Mouse (Mus musculus) ES-E14 (cell line): ENCODE data around the gene Zfp597. TPM values are rescaled to one million over a fixed set of nuclear protein-coding genes. Genes with fewer than 3 reads are reported as not detected.

ENCODE experiments used
- DNase-seq: peaks from one replicate; pipeline ENCODE4 v3.0.0-alpha.2; 2013; ENCODE audit warnings: low read depth, low spot score
- H3K27ac ChIP-seq: 2 replicates; pipeline ENCODE4 v1.5.1; 2012; ENCODE audit warnings: low read depth, mild to moderate bottlenecking, low read length, moderate library complexity, mixed read lengths; ENCODE audit not compliant: poor library complexity, insufficient read depth, severe bottlenecking
- H3K36me3 ChIP-seq: 2 replicates; pipeline ENCODE4 v1.6.1; 2012; ENCODE audit warnings: mild to moderate bottlenecking, low read length, moderate library complexity, mixed read lengths; ENCODE audit not compliant: control insufficient read depth, poor library complexity, insufficient read depth, severe bottlenecking
- H3K4me1 ChIP-seq, 2 experiments: fragments of 150-350 bp in 1 of 2; sonication (generic) in 1 of 2; 2 replicates each; pipeline ENCODE4 v1.6.1; 2012; ENCODE audit warnings: low read length in 2 of 2, mild to moderate bottlenecking in 1 of 2, mixed read lengths in 1 of 2; ENCODE audit not compliant: control insufficient read depth in 2 of 2, insufficient read depth in 2 of 2, poor library complexity in 1 of 2
- H3K4me3 ChIP-seq, 2 experiments: fragments of 150-350 bp in 1 of 2; sonication (generic) in 1 of 2; 2 replicates each; pipeline ENCODE4 v1.5.1; 2012; ENCODE audit warnings: low read length in 2 of 2, low read depth in 1 of 2, mild to moderate bottlenecking in 1 of 2, mixed read lengths in 1 of 2; ENCODE audit not compliant: insufficient read depth in 1 of 2, poor library complexity in 1 of 2, severe bottlenecking in 1 of 2
- H3K9ac ChIP-seq: 2 replicates; pipeline ENCODE4 v1.6.1; 2012; ENCODE audit warnings: low read depth, mild to moderate bottlenecking, low read length, mixed read lengths; ENCODE audit not compliant: poor library complexity, insufficient read depth, severe bottlenecking
- H3K9me3 ChIP-seq: fragments of 150-350 bp; sonication (generic); 2 replicates; pipeline ENCODE4 v1.6.1; 2012; ENCODE audit warnings: low read depth, mild to moderate bottlenecking, low read length; ENCODE audit not compliant: control insufficient read depth, insufficient read depth
- CHD2 ChIP-seq: IDR thresholded peaks from 2 replicates; pipeline ENCODE4 v1.6.1; 2014; ENCODE audit warnings: mild to moderate bottlenecking, low read depth, low read length, inconsistent platforms
- HCFC1 ChIP-seq: IDR thresholded peaks from 2 replicates; pipeline ENCODE4 v1.6.1; 2012; ENCODE audit warnings: low read length, inconsistent platforms, borderline replicate concordance; ENCODE audit not compliant: insufficient read depth
- MAFK ChIP-seq: IDR thresholded peaks from 2 replicates; pipeline ENCODE4 v1.6.1; 2014; ENCODE audit warnings: mild to moderate bottlenecking, low read depth, low read length, inconsistent platforms; ENCODE audit not compliant: insufficient read depth
- ZC3H11A ChIP-seq: IDR thresholded peaks from 2 replicates; pipeline ENCODE4 v1.6.1; 2012; ENCODE audit warnings: low read depth, mild to moderate bottlenecking, inconsistent platforms, low read length, borderline replicate concordance
- ZNF384 ChIP-seq: IDR thresholded peaks from 2 replicates; pipeline ENCODE4 v1.6.1; 2012; ENCODE audit warnings: low read depth, low read length, inconsistent platforms
- in situ Hi-C, 2 experiments: fragments of 600-800 bp; cut with MboI; formaldehyde crosslinking; loops; one replicate each; pipeline ENCODE4 v1.15.1; 2025; ENCODE audit warnings: low sequenced_read_pairs in 2 of 2, inconsistent platforms in 1 of 2; ENCODE audit not compliant: unreplicated experiment in 2 of 2
- total RNA-seq: library from RNA; depleted of rRNA; stranded (reverse); fragments of 300-350 nt; gene quantifications from 2 replicates; pipeline ENCODE4 v1.2.3, GENCODE M21; 2012

Gene Zfp597
- total RNA-seq, 1 experiment = 10.7 TPM

DNA sequence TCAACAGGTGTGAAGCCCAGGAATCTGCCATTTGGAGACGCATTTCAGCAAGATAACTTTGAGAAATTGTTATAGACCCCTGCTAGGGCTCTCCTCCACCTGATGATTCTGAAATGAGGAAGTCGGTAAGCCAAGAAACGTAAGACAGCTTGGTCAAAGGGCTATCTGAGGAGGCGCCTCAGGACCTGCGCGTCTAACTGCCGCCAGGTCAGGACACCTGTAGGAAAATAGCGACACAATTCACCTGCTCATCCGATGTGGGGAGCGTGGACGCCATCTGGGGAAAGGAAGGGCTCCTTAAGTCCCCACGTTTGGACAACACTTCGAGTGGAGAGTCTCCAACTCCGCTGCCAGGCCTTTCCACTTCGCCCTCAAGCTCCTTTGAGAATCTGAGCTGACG is 12.5 kb downstream of the Zfp597 start:
- in situ Hi-C loops = no loop called here
- Histone ChIP-seq H3K4me3 (peak overlapping the region; percentile 69 to 95), H3K36me3 (peaks cover 6% of the 10 kb centered on the region; the same call in 1 of the 2 replicates), H3K9me3 (no peaks in the 10 kb centered on the region), H3K27ac (no peak overlapping the region), H3K9ac (peak overlapping the region; percentile 71), H3K4me1 (peaks cover 3 to 6% of the 10 kb centered on the region in 2 experiments; a peak in 2 of 4 replicates)
- DNase-seq = no peak
- no peak for TF ChIP-seq HCFC1
- TF ChIP-seq MAFK = no peak
- TF ChIP-seq ZNF384 = no peak
- no peak for TF ChIP-seq CHD2
- TF ChIP-seq ZC3H11A = no peak

DNA sequence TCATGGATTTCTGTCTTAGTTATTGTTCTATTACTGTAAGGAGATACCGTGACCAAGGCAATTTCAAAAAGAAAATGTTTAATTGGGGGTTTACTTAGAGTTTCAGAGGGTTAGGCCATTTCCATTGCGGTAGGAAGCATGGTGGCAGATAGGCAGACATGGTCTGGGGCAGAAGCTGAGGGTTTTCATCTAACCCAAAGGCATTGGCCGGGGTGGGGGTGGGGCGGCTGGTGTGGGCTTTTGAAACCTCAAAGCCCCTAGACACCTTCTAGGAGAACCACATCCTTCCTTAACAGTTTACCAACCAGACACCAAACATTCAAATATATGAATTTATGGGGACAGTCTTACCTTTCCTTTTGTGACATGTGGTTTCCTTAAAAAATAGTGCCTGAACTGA is 25.1 kb downstream of the Zfp597 start:
- in situ Hi-C loops = no loop called here
- Histone ChIP-seq H3K36me3 (peaks cover 3% of the 10 kb centered on the region), H3K9me3 (no peaks in the 10 kb centered on the region), H3K4me3 (no peak overlapping the region), H3K27ac (no peak overlapping the region), H3K4me1 (no peaks in the 10 kb centered on the region; a peak in 1 of 4 replicates), H3K9ac (no peak overlapping the region)
- no peak for DNase-seq
- no peak for TF ChIP-seq CHD2
- TF ChIP-seq MAFK = no peak
- no peak for TF ChIP-seq HCFC1
- no peak for TF ChIP-seq ZC3H11A
- no peak for TF ChIP-seq ZNF384

DNA sequence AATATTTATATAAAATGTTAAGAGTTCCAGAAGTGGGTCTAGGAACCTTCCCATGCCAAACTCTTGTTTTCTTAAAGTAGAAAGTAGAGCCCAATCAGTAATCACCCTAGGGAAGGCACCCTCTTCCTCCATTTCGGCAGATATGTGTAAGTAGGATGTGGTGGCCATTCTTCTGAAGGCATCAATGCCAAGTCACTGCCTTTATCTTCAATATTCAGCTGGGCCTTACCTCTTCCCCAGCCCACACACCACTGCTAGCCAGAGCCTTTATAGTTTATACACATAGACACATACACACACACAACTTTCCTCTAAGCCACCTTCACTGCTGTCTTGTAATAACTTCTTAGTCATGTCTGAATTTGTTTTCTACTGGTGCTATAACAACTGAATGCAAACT is 28.6 kb downstream of the Zfp597 start:
- H3K9me3 ChIP-seq = no peaks in the 10 kb centered on the region
- TF ChIP-seq CHD2 (no peak), HCFC1 (no peak), MAFK (no peak), ZNF384 (no peak), ZC3H11A (no peak)
- no peak overlapping the region for H3K4me3 ChIP-seq
- DNase-seq = no peak
- peaks cover 0 to 5% of the 10 kb centered on the region in 2 experiments; a peak in 2 of 4 replicates for H3K4me1 ChIP-seq
- no peak overlapping the region for H3K9ac ChIP-seq
- no peak overlapping the region for H3K27ac ChIP-seq
- in situ Hi-C loops = no loop called here
- H3K36me3 ChIP-seq = no peaks in the 10 kb centered on the region; the same call in 1 of the 2 replicates

DNA sequence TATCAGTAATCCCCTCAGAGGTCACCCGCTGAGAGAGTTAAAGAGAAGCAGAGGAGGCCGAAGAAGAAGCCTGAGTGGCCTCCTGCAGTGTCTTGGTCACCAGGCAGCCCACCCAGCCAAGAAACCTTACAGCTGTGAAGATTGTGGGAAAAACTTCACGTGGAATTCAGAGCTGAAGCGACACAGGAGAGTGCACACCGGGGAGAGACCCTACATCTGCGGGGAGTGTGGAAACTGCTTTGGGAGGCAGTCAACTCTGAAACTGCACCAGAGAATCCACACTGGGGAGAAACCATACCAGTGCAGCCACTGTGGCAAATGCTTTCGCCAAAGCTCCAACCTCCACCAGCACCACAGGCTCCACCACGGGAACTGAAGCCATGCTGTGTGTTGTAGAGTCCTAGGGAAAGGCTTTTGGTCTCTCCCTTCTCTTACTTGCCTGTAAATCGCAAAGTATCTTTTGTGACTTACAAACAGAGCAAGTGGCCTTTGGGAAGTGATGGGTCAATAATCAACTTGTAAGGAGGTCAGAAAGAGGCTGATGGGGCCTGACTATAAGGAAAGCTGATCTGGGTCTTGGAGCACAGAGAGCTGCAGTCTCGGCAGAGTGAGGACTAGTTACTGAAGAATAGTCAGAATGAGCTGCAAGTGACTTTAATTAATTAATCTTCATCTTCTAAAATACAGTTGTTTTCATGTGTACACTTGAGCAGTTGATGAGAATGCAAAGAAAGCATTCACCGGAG is 29.8 kb downstream of the Zfp597 start:
- H3K9me3 ChIP-seq = no peaks in the 10 kb centered on the region
- H3K4me3 ChIP-seq = no peak overlapping the region
- no peak overlapping the region for H3K27ac ChIP-seq
- H3K36me3 ChIP-seq = no peaks in the 10 kb centered on the region
- no peak for DNase-seq
- H3K4me1 ChIP-seq = peaks cover 2 to 8% of the 10 kb centered on the region in 2 experiments; a peak in 3 of 4 replicates
- in situ Hi-C loops = no loop called here
- H3K9ac ChIP-seq = no peak overlapping the region
- no peak for TF ChIP-seq MAFK
- no peak for TF ChIP-seq ZC3H11A
- TF ChIP-seq CHD2 = no peak
- TF ChIP-seq ZNF384 = no peak
- TF ChIP-seq HCFC1 = no peak
